Mouse (Mus musculus) retina, postnatal 7 days (tissue): Measurements from ENCODE around the gene Fam13c.

Source experiments
- DNase-seq: peaks from one replicate; pipeline ENCODE4 v3.0.0-alpha.2; 2012; ENCODE audit warnings: low read depth, low spot score

Gene Fam13c

GRCm38 (mm10) chr10:70599126-70599924, 159.0 kb downstream of the Fam13c start:
- DNase-seq = peak; percentile 89

DNA sequence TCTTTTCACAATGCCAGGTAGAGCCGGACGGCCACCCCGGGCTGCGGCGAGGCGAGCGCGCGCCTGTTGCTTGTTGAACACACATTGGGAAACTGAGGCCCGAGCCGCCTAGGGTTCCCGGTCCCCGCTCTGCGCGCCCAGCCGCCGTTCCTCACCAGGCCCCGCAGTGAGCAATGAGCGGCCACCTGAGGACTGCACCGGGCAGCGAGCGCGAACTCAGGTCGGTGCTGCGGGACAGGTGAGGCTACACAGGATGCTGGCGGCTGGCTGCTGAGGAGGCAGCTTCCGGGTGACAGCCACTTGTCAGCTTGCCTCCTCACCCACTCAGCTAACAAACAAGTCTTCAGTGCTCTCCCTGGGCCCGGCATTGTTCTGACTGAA, 159.6 kb downstream of the Fam13c start:
- DNase-seq = no peak
